17 mouse cellular contexts compared by ENCODE assay signal in the genomic region with DNA sequence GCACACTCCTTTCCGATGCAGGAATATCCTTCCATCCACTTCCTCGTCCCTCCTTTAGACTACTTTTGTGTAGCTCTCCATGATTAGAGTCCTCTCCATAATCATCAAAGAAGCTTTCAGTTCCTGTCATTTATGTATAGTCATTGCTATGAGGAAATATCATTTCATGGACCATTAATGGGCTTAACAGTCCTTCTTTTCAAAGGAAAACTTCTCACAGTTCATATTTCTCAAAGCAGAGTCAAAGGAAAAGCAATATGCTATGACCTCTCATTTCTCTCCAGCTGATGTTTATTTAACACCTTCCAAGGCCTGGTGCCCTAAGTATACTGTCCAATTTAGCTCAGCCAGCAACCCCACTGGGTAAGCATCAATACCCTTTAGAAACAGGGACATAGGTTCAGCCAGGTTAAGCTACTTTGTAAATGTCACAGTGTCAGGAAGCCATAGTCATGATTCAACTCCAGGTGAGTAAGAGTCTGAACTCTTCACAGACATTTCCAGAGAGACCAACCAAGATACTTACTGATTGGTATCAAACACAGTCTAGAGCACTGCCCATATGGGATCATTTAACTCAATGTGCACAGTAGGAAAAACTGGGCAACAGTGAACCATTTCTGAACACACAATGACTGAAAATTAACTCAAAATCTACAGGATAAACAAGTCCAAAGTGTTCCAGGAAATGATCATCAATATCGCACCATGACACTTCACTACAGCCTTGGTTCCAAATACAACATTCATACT.
"Had no signal": no experiment of that assay in that cellular context is flagged by ENCODE, and none has a peak within 500 bp of the region (broad histone marks: within the 10 kb centered on the region; RNA-seq: fewer than 3 reads in every experiment).

No protein-coding gene starts in this region.

- ATAC-seq: intestine, postnatal 0 days; liver, embryonic 12.5 days; midbrain, embryonic 15.5 days had no signal

- H3K4me3 ChIP-seq: left cerebral cortex, adult 2 months; liver, embryonic 12.5 days; liver, embryonic 15.5 days; midbrain, embryonic 12.5 days; midbrain, embryonic 15.5 days; neural tube, embryonic 12.5 days; neural tube, embryonic 15.5 days; stomach, embryonic 15.5 days had no signal

- H3K9me3 ChIP-seq: liver, embryonic 12.5 days; liver, embryonic 15.5 days; midbrain, embryonic 12.5 days; midbrain, embryonic 15.5 days; neural tube, embryonic 12.5 days; neural tube, embryonic 15.5 days; stomach, embryonic 15.5 days had no signal

- H3K4me1 ChIP-seq: liver, embryonic 12.5 days; liver, embryonic 15.5 days; midbrain, embryonic 15.5 days; neural tube, embryonic 12.5 days; neural tube, embryonic 15.5 days; stomach, embryonic 15.5 days had no signal

- DNase-seq: kidney, adult 2 months; kidney, postnatal 25 days; layer of hippocampus, postnatal 36 days; retina, postnatal 1 day; right cerebral cortex, postnatal 25 days; spleen, adult 18-20 months; thymus, postnatal 25 days had no signal

- H3K27ac ChIP-seq: kidney, postnatal 0 days; liver, embryonic 12.5 days; liver, embryonic 15.5 days; midbrain, embryonic 12.5 days; midbrain, embryonic 15.5 days; neural tube, embryonic 12.5 days; neural tube, embryonic 15.5 days; stomach, embryonic 15.5 days had no signal

- H3K9ac ChIP-seq: liver, embryonic 12.5 days; liver, embryonic 15.5 days; midbrain, embryonic 12.5 days; midbrain, embryonic 15.5 days; neural tube, embryonic 12.5 days; neural tube, embryonic 15.5 days; stomach, embryonic 15.5 days had no signal

- H3K36me3 ChIP-seq: liver, embryonic 12.5 days; liver, embryonic 15.5 days; midbrain, embryonic 12.5 days; midbrain, embryonic 15.5 days; neural tube, embryonic 12.5 days; neural tube, embryonic 15.5 days; stomach, embryonic 15.5 days had no signal

- H3K4me2 ChIP-seq: liver, embryonic 12.5 days; liver, embryonic 15.5 days; midbrain, embryonic 12.5 days; midbrain, embryonic 15.5 days; neural tube, embryonic 12.5 days; neural tube, embryonic 15.5 days; stomach, embryonic 15.5 days had no signal

- H3K27me3 ChIP-seq: liver, embryonic 12.5 days; liver, embryonic 15.5 days; midbrain, embryonic 12.5 days; midbrain, embryonic 15.5 days; neural tube, embryonic 12.5 days; neural tube, embryonic 15.5 days; stomach, embryonic 15.5 days had no signal
